Mouse (Mus musculus) thymus, postnatal 14 days (tissue): ENCODE measurements around the gene Cep41.

ENCODE experiments used
- DNase-seq: peaks from one replicate; pipeline ENCODE4 v3.0.0; 2021

The Cep41 gene

GRCm38 (mm10) chr6:30693350-30693991 lies at the start of gene Cep41:
Cep41 (minus strand) TSS chr6:30693749.
- DNase-seq: peak; percentile 94

DNA sequence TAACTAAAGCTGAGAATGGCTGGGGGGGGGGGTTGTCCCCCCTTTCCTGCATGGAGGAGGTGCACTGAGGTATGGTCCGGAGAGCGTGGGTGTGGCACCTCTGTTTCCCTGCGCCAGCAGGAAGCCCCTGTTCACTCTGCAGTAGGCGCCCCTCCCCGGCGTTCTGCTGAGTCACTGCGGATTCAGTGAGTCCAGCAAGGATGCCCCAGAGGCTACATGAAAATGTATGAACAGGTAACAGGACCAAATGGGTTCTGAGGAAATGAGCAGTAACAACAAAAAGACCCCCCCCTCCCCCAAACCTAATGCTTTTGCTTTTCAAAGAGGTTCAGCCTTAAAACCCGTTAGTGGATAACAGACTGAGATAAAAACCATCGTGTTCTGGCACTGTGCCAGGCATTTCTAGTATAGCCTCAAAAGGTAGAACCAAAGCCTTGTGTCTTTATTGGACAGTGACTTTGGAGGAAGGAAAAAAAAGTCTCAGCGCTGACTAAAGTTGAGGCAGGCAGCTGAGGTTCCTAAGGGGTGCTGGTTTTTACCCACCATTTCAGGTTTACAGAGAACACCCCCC lies 45.7 kb upstream of the Cep41 start:
- peak; percentile 18 for DNase-seq

GRCm38 (mm10) chr6:30738464-30739006 lies 45.0 kb upstream of the Cep41 start:
- DNase-seq: no peak

DNA sequence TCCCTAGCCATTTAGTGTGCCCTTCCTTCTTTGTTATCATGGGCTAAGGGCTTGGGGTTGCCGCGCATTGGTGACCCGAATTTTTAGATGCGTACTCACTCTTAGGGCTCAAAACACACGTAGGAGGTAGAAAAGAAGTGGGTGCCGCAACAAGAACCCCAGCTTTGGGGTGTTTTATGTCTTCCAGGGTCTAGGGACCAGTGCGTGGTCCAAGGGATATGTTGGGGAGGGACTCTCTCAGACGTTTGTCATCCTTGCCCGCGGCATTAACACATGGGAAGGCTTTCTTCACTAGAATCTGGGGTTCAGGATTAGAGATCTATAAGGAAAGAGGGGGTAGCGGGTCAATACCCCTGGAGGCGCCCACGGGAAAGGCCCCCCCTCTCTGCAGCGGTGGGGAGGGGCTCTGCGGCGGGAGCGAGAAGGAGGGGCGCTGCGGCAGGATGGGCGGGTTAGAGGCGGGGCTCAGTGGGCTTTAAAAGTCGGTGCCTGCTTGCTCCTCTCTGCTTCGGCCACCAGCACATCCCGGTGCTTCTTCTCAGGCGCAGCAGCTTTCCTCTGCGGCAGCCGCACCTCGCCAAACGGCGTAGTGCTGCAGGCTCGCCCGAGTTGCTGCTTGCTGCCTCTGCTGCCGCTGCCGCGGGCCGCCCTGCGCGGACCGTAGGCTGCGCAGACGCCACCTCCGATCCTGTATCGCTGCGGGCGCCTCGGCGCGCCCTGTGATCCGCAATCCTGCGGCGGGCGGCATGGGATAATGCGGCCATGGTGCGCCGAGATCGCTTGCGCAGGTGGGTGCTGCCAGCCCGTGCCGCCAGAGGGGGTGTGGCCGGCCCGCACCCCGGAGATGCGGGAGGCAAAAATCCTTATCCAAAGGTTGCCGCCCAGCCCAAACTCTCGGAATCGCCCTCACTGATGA lies 44.3 kb upstream of the Cep41 start:
- peak; percentile 38 for DNase-seq

DNA sequence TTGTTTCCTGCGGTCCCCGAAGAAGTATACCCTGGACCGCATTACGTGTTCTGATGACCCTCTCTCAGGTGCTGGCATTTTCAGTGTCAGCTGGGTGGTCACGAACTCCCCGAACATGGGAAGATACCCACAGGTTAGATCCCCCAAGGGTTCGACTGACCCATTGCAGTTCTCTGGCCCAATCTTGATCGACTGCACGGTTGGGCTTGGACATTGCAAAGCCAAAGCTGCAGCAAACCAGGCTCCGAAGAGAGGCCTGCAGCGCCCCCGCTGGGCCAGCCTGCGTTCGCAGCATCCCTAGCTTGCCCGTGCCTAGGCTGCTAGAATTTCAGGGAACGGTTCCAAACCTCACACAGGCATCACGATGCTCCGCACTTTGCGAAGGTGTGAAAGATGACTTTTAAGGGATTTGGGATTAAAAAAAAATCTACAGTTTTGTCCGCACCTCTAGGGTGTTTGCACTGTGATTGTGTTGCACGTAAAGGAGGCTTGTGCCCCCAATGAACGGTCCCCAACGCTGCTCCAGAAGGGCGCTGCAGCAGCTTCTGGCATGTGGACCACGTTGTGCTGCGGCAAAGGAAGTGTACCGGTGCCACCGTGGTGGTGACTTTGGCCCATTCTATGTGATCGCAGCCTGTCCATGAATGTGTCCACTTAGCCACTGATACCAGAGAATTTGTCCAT lies 43.5 kb upstream of the Cep41 start:
- DNase-seq: peak; percentile 15

DNA sequence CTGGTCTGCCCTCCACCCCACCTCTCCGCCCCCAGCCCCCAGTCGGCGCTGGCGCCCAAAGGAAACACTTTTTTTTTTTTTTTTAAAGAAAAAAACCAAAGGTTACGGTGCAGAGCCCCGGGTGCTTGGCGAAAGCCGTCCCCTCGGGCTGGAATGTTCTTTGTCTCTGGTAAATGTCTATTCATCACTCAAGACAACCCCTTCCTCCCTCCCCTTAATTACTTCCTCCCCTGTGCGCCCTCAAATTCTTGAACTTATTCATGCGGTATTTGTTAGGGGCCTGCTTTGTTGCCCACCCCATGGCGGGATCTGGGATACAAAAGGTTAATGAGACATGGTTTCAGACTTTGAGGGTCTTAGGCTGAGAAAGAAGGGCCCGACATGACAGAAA lies 42.8 kb upstream of the Cep41 start:
- no peak for DNase-seq

GRCm38 (mm10) chr6:30735728-30736371 lies 42.3 kb upstream of the Cep41 start:
- DNase-seq: no peak

GRCm38 (mm10) chr6:30734988-30735727 lies 41.6 kb upstream of the Cep41 start:
- no peak for DNase-seq

- no peak for DNase-seq
These were observed 40.9 kb upstream of the Cep41 start for GRCm38 (mm10) chr6:30734465-30734864.

DNA sequence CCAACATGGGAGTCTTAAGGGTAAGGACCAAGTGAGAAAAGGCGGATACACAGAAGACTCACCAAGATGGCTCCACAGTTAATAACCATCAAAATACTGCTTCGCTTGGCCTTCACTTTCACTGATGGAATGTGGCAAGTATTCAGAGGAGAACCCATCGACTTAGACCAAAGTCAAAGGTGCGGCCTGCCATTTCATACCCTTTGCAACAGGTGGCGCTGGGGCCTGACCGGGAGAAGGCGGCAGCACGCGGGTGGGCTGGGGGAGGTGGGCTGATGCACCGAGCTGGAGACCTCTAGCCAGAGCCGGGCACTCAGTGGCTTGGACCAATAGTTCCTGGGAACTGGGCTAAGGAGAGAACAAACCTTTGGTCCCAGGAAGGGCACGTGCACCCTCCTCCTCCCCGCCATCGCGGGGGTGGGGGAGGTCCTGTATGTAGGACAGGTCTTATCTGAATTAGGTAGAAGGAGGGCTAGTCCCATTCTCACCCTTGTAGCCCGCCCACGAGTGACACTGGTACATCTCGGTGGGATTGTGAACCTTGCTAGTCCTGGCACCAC lies 39.1 kb upstream of the Cep41 start:
- DNase-seq: no peak

DNA sequence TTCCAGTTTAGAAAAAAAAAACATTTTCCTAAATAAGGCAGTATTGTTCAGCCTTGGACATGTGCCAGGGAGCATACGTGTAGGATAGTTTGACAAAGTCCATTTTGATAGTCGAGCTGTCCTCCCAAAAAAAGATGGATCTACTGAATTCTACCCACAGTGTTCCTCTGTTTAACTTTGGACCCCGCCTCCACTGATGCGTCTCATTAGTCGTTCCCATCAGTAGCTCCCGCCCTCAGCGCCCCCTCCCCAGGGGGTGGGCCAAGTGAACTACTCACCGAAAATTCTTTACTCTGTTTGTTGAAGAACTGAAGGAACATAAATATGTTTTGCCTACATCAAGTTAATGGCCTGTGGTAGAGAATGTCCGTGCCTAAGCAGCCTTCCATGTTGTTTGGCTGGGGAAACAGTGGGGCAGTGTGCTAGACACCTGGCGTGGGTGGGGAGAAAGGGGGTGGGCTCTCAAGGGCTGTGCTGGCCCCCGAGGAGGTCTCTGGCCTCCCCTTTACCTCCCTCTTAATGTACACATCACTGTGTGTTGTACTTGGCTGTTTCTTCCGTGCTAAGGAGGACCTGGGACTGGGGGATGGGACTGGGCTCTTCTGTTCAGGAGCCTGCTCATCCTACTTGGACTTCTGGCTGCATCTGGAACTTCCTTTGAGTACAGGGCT lies 36.9 kb upstream of the Cep41 start:
- no peak for DNase-seq

GRCm38 (mm10) chr6:30723331-30723730 lies 29.8 kb upstream of the Cep41 start, which contains the start of gene Mest:
Mest (plus strand) TSS chr6:30723547.
- DNase-seq: no peak

- DNase-seq: no peak
These were observed 29.0 kb upstream of the Cep41 start for GRCm38 (mm10) chr6:30722385-30723164.

GRCm38 (mm10) chr6:30716796-30717195 lies 23.2 kb upstream of the Cep41 start:
- DNase-seq: no peak

GRCm38 (mm10) chr6:30714891-30715471 lies 21.4 kb upstream of the Cep41 start:
- DNase-seq: no peak

- DNase-seq: no peak
These were observed 20.3 kb upstream of the Cep41 start for GRCm38 (mm10) chr6:30713896-30714295.

- DNase-seq: no peak
These were observed 19.9 kb upstream of the Cep41 start for GRCm38 (mm10) chr6:30713455-30713854.

DNA sequence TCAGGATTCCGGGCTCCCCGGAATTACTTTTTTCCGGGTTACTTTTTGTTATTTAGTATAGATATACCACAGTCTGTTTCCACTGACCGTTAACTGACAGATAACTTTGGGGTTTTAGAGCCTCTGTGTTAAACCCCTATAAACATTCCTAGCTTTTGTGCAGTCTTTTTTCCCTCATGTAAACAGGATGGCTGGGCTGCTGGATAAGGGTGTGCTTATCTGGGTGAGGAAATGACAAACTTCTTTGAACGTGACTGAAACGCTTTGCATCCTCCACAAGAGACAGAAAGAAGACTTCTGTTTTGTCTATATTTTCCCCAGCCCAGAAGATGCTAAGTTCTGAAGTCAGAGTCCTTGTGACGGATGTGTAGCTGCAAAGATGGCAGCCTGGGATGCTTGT lies 18.9 kb upstream of the Cep41 start:
- no peak for DNase-seq

GRCm38 (mm10) chr6:30711365-30711763 lies 17.8 kb upstream of the Cep41 start:
- DNase-seq: no peak
